Mouse (Mus musculus) heart, embryonic 11.5 days (tissue): Measurements from ENCODE around the gene Tspan11. TPM values are rescaled to one million over a fixed set of nuclear protein-coding genes. Genes with fewer than 3 reads are reported as not detected.

ENCODE experiments used
- ATAC-seq: fragments of 200-750 bp; cut with Nextera tagmentation; replicated peaks from 2 replicates; pipeline ENCODE4 v1.8.0; 2017; ENCODE audit warnings: moderate library complexity; ENCODE audit not compliant: insufficient number of reproducible peaks, low FRiP score, low TSS enrichment
- H3K27ac ChIP-seq: fragments of 300-500 bp; sonication (generic); 2 replicates; pipeline ENCODE4 v1.5.1; 2014; ENCODE audit warnings: mild to moderate bottlenecking, low read depth, low read length
- H3K27me3 ChIP-seq: fragments of 300-500 bp; sonication (generic); 2 replicates; pipeline ENCODE4 v1.6.1; 2014; ENCODE audit warnings: mild to moderate bottlenecking, low read length, mixed read lengths; ENCODE audit not compliant: control insufficient read depth, insufficient read depth
- H3K36me3 ChIP-seq: fragments of 300-500 bp; sonication (generic); 2 replicates; pipeline ENCODE4 v1.6.1; 2014; ENCODE audit warnings: mild to moderate bottlenecking, low read length, moderate library complexity, mixed read lengths; ENCODE audit not compliant: control insufficient read depth, insufficient read depth
- H3K4me1 ChIP-seq: fragments of 300-500 bp; sonication (generic); 2 replicates; pipeline ENCODE4 v1.6.1; 2014; ENCODE audit warnings: low read length; ENCODE audit not compliant: control insufficient read depth, insufficient read depth
- H3K4me2 ChIP-seq: fragments of 300-500 bp; sonication (generic); 2 replicates; pipeline ENCODE4 v1.6.1; 2014; ENCODE audit warnings: mild to moderate bottlenecking, moderate library complexity
- H3K4me3 ChIP-seq: fragments of 300-500 bp; sonication (generic); 2 replicates; pipeline ENCODE4 v1.5.1; 2014; ENCODE audit warnings: low read depth, low read length
- H3K9ac ChIP-seq: fragments of 300-500 bp; sonication (generic); 2 replicates; pipeline ENCODE4 v1.6.1; 2014; ENCODE audit warnings: mild to moderate bottlenecking, low read depth, low read length, moderate library complexity
- H3K9me3 ChIP-seq: fragments of 300-500 bp; sonication (generic); replicated peaks from 2 replicates; pipeline ENCODE4 v1.6.1; 2016; ENCODE audit warnings: low read length; ENCODE audit not compliant: control insufficient read depth
- WGBS: fragments of 180-500 bp; shearing (Covaris S2); extraction: QIAGEN DNeasy Blood & Tissue Kit; methylation state at CpG from one replicate; pipeline ENCODE4 v1.1.7; 2014; ENCODE audit not compliant: insufficient replicate concordance; 5-methylcytosine and 5-hydroxymethylcytosine counted together
- polyA plus RNA-seq: library from polyadenylated mRNA; unstranded; fragments of >200 nt; fragmentation: Nextera tagmentation; extraction: Ambion mirVana; gene quantifications from 2 replicates; pipeline ENCODE4 v1.2.1, GENCODE M21; 2014

Tspan11 gene
- polyA plus RNA-seq, 1 experiment from 2014 or later = 2.0 TPM

DNA sequence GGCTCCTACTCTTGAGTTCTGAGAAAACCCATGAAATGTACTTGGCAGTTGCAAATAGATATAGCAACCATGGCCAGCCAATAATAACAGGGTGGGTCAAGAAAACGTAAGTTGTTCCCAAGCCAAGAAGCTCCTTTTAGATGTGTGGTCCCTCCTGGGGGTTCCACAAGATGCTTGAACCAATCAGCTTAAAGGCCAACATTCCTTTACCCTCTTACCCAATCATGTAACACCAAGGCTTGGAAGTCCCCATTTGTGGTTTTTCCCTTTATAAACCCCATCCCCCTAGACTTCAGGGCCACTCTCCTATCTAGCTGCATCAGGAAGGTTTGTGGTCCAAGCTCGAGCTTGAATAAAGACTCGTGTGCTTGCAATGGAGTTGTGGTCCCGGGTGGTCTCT lies 23.2 kb downstream of the Tspan11 start:
- no peaks in the 10 kb centered on the region for H3K4me1 ChIP-seq
- 68% methylated on average over 4 of the region's 4 CpGs for WGBS
- H3K4me3 ChIP-seq = no peak overlapping the region
- no peak overlapping the region for H3K9ac ChIP-seq
- no peaks in the 10 kb centered on the region for H3K36me3 ChIP-seq
- H3K9me3 ChIP-seq = no peaks in the 10 kb centered on the region
- ATAC-seq = no peak
- no peak overlapping the region for H3K27ac ChIP-seq
- H3K27me3 ChIP-seq = no peaks in the 10 kb centered on the region
- H3K4me2 ChIP-seq = no peak overlapping the region

GRCm38 (mm10) chr6:127911687-127912086 lies 24.3 kb downstream of the Tspan11 start:
- WGBS = 74% methylated on average over 4 of the region's 4 CpGs
- Histone ChIP-seq H3K9ac (no peak overlapping the region), H3K4me3 (no peak overlapping the region), H3K4me2 (no peak overlapping the region), H3K27ac (no peak overlapping the region), H3K36me3 (no peaks in the 10 kb centered on the region), H3K27me3 (no peaks in the 10 kb centered on the region), H3K4me1 (no peaks in the 10 kb centered on the region), H3K9me3 (no peaks in the 10 kb centered on the region)
- no peak for ATAC-seq

- no peak for ATAC-seq
- H3K4me2 ChIP-seq = no peak overlapping the region
- no peaks in the 10 kb centered on the region for H3K27me3 ChIP-seq
- WGBS = 84% methylated on average over 3 of the region's 3 CpGs
- no peak overlapping the region for H3K27ac ChIP-seq
- H3K36me3 ChIP-seq = no peaks in the 10 kb centered on the region
- no peaks in the 10 kb centered on the region for H3K9me3 ChIP-seq
- no peak overlapping the region for H3K4me3 ChIP-seq
- no peaks in the 10 kb centered on the region for H3K4me1 ChIP-seq
- H3K9ac ChIP-seq = no peak overlapping the region
These were observed 25.5 kb downstream of the Tspan11 start for GRCm38 (mm10) chr6:127912938-127913337.

- WGBS = 67% methylated on average over 3 of the region's 3 CpGs
- no peak for ATAC-seq
These were observed 29.6 kb downstream of the Tspan11 start for GRCm38 (mm10) chr6:127916993-127917392.

DNA sequence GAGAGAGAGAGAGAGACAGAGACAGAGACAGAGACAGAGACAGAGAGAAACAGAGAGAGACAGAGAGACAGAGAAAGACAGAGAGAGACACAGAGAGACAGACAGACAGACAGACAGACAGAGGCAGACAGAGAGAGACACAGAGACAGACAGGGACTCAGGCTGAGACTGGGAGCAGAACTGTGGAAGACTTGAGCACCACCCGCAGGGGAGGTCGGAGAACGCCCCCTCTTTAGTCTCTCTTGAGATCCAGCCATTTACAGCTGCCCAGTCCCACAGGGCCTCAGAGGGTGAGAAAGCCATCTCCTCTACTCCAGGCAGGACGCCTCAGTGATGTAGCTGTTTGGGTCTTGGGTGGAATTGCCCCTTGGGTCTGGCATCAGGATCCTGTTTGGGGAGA lies 30.3 kb downstream of the Tspan11 start:
- Histone ChIP-seq H3K27me3 (peaks cover 6% of the 10 kb centered on the region; the same call in 1 of the 2 replicates), H3K9ac (no peak overlapping the region), H3K4me2 (no peak overlapping the region), H3K9me3 (no peaks in the 10 kb centered on the region), H3K27ac (no peak overlapping the region), H3K36me3 (no peaks in the 10 kb centered on the region), H3K4me3 (no peak overlapping the region), H3K4me1 (no peaks in the 10 kb centered on the region)
- whole genome bisulfite sequencing = 54% methylated on average over 4 of the region's 4 CpGs
- ATAC-seq = no peak

More at GRCm38 (mm10) chr6:127916993-127917392, 29.6 kb downstream of the Tspan11 start:
- peaks cover 2% of the 10 kb centered on the region; the same call in 1 of the 2 replicates for H3K27me3 ChIP-seq
- no peak overlapping the region for H3K9ac ChIP-seq
- no peaks in the 10 kb centered on the region for H3K4me1 ChIP-seq
- no peaks in the 10 kb centered on the region for H3K36me3 ChIP-seq
- H3K4me2 ChIP-seq = no peak overlapping the region
- no peaks in the 10 kb centered on the region for H3K9me3 ChIP-seq
- H3K4me3 ChIP-seq = no peak overlapping the region
- H3K27ac ChIP-seq = no peak overlapping the region

DNA sequence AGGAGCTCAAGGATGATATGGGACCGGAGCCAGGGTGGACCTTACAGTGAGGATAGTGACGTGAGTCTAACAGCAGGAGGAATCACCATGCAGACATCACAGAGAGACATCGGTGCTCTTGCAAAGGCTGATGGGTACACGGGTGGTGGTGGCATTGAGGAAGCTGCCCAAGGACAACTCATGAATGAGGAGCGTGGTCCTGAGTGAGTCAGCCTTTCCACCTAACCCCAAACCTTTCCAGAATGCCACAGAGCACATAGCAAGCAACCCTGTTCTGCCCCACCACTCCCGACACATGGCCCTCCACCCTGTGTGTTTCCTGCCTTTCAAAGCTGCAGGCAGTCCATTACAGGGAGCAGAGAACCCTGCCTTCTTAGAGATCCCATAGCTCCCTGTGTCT lies 32.1 kb downstream of the Tspan11 start:
- 69% methylated on average over 6 of the region's 6 CpGs for WGBS
- Histone ChIP-seq H3K9ac (no peak overlapping the region), H3K27ac (no peak overlapping the region), H3K4me3 (no peak overlapping the region), H3K4me1 (no peaks in the 10 kb centered on the region), H3K36me3 (no peaks in the 10 kb centered on the region), H3K4me2 (no peak overlapping the region), H3K27me3 (peaks cover 14% of the 10 kb centered on the region), H3K9me3 (no peaks in the 10 kb centered on the region)
- no peak for ATAC-seq

DNA sequence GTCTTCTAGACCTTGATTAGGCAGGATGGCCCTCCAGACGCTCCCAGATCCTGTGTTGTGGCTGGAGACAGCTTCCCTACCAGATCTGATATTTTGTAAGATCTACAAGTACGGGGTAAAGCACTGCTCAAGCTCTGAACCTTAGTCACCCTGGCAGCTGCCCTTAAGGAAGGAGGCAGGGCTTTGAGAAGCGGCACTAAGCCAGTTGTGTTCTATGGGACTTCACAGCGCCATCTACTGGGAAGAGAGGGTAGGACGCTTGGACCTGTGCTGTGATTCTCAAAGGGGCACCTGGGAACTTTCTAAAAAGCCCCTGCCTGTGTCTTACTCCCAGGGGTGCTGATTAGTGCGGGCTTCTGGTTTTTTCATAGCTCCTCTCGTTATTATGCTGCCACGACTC lies 33.3 kb downstream of the Tspan11 start:
- Histone ChIP-seq H3K36me3 (no peaks in the 10 kb centered on the region), H3K27ac (no peak overlapping the region), H3K4me1 (no peaks in the 10 kb centered on the region), H3K9me3 (no peaks in the 10 kb centered on the region), H3K4me2 (no peak overlapping the region), H3K4me3 (no peak overlapping the region), H3K27me3 (peaks cover 14% of the 10 kb centered on the region), H3K9ac (no peak overlapping the region)
- WGBS = 6% methylated on average over 8 of the region's 8 CpGs
- ATAC-seq = no peak

DNA sequence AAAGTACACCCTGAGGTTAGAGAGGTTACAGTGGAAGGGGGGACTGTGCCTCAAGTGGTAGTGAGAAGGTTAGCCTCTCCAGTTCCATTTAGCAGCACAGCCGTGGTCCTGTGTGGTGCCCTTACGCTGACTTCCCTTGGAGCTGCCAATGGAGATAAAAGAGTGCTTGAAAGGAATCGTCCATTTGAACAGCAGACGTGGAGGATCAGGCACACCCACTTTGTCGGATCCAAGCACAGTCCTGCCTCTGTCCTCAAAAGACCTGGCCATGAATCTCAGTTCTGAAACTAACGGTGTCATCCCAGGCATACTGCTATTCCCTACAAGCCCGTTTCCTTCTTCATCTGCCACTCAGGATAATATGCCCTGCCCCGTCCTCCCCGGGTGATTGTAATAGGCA lies 34.6 kb downstream of the Tspan11 start:
- H3K27ac ChIP-seq = no peak overlapping the region
- no peaks in the 10 kb centered on the region for H3K36me3 ChIP-seq
- H3K27me3 ChIP-seq = peaks cover 14% of the 10 kb centered on the region
- no peaks in the 10 kb centered on the region for H3K9me3 ChIP-seq
- H3K9ac ChIP-seq = no peak overlapping the region
- H3K4me3 ChIP-seq = no peak overlapping the region
- H3K4me1 ChIP-seq = peaks cover 3% of the 10 kb centered on the region; the same call in 1 of the 2 replicates
- ATAC-seq = no peak
- WGBS = 51% methylated on average over 9 of the region's 9 CpGs
- H3K4me2 ChIP-seq = no peak overlapping the region

DNA sequence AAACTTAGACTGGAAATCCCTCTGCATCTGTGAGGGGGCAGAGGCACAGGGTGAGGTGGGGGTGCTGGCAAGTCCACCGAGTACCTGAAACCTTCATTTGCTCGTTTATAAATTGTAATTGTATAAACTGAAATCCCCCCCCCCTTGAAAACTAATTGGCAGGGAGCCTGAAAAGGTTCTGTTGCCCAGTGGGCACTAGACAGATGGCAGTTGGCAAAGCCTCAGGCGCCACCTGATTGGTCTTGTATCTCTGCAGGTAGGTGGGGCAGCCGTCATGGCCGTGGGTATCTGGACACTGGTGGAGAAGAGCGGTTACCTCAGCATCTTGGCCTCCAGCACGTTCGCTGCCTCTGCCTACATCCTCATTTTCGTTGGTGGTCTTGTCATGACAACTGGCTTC lies 35.9 kb downstream of the Tspan11 start:
- ATAC-seq = no peak
- H3K9me3 ChIP-seq = no peaks in the 10 kb centered on the region
- no peak overlapping the region for H3K4me3 ChIP-seq
- WGBS = 82% methylated on average over 9 of the region's 9 CpGs
- no peak overlapping the region for H3K9ac ChIP-seq
- no peaks in the 10 kb centered on the region for H3K36me3 ChIP-seq
- H3K27me3 ChIP-seq = peaks cover 14% of the 10 kb centered on the region
- H3K4me2 ChIP-seq = no peak overlapping the region
- H3K4me1 ChIP-seq = peaks cover 13% of the 10 kb centered on the region
- no peak overlapping the region for H3K27ac ChIP-seq
